Mouse (Mus musculus): ENCODE measurements around the gene Nrap. TPM values are rescaled to one million over a fixed set of nuclear protein-coding genes. Genes with fewer than 3 reads are reported as not detected.
A peak's percentile ranks its signal among the peaks of the same experiment; 100 is the strongest.
"Not testable (repeated sequence)": the region's sequence is repeated elsewhere in the genome, so short reads cannot be mapped to it uniquely, and the experiment has no call there.

Gene Nrap
- polyA plus RNA-seq, 1 experiment from 2014 or later: 1.1 TPM

GRCm38 (mm10) chr19:56423370-56423769 lies 33.5 kb upstream of the Nrap start:
- Histone ChIP-seq H3K27ac (ENCODE audit: low read length) (no peak overlapping the region), H3K9ac (ENCODE audit: low read length) (no peak overlapping the region), H3K27me3 (ENCODE audit: control insufficient read depth, insufficient read depth, low read depth, low read length) (no peaks in the 10 kb centered on the region), H3K9me3 (ENCODE audit: control insufficient read depth, low read length) (no peaks in the 10 kb centered on the region), H3K4me3 (ENCODE audit: low read length) (no peak overlapping the region), H3K36me3 (ENCODE audit: control insufficient read depth, insufficient read depth, low read length) (no peaks in the 10 kb centered on the region), H3K4me1 (replicated peaks; ENCODE audit: control insufficient read depth, insufficient read depth, low read length) (peaks cover 10% of the 10 kb centered on the region; the same call in 1 of the 2 replicates), H3K4me2 (ENCODE audit: low read depth, low read length) (no peak overlapping the region)
- 62% methylated on average over 12 of the region's 12 CpGs for WGBS
- no peak; the same call in 1 of the 2 replicates for ATAC-seq (ENCODE audit: low read depth)

- peak; percentile 62 for ATAC-seq (ENCODE audit: low read depth)
Measured at GRCm38 (mm10) chr19:56422476-56423338, 32.9 kb upstream of the Nrap start.

GRCm38 (mm10) chr19:56420345-56420744 lies 30.5 kb upstream of the Nrap start:
- no peak for ATAC-seq (ENCODE audit: low read depth)
- Histone ChIP-seq H3K9ac (ENCODE audit: low read length) (no peak overlapping the region), H3K4me1 (replicated peaks; ENCODE audit: control insufficient read depth, insufficient read depth, low read length) (peaks cover 6% of the 10 kb centered on the region; the same call in 1 of the 2 replicates), H3K36me3 (ENCODE audit: control insufficient read depth, insufficient read depth, low read length) (no peaks in the 10 kb centered on the region), H3K4me3 (ENCODE audit: low read length) (no peak overlapping the region), H3K27ac (ENCODE audit: low read length) (no peak overlapping the region), H3K27me3 (ENCODE audit: control insufficient read depth, insufficient read depth, low read depth, low read length) (no peaks in the 10 kb centered on the region), H3K9me3 (ENCODE audit: control insufficient read depth, low read length) (no peaks in the 10 kb centered on the region), H3K4me2 (ENCODE audit: low read depth, low read length) (no peak overlapping the region)
- 81% methylated on average over 3 of the region's 3 CpGs for WGBS

More at GRCm38 (mm10) chr19:56422476-56423338, 32.9 kb upstream of the Nrap start:
- no peak overlapping the region for H3K4me3 ChIP-seq (ENCODE audit: low read length)
- peaks cover 10% of the 10 kb centered on the region; the same call in 1 of the 2 replicates for H3K4me1 ChIP-seq (replicated peaks; ENCODE audit: control insufficient read depth, insufficient read depth, low read length)
- no peak overlapping the region for H3K27ac ChIP-seq (ENCODE audit: low read length)
- WGBS: 35% methylated on average over 14 of the region's 14 CpGs
- H3K27me3 ChIP-seq (ENCODE audit: control insufficient read depth, insufficient read depth, low read depth, low read length): no peaks in the 10 kb centered on the region
- H3K9ac ChIP-seq (ENCODE audit: low read length): no peak overlapping the region
- no peaks in the 10 kb centered on the region for H3K9me3 ChIP-seq (ENCODE audit: control insufficient read depth, low read length)
- H3K4me2 ChIP-seq (ENCODE audit: low read depth, low read length): no peak overlapping the region
- no peaks in the 10 kb centered on the region for H3K36me3 ChIP-seq (ENCODE audit: control insufficient read depth, insufficient read depth, low read length)

GRCm38 (mm10) chr19:56419452-56419851 lies 29.6 kb upstream of the Nrap start:
- Histone ChIP-seq H3K27me3 (ENCODE audit: control insufficient read depth, insufficient read depth, low read depth, low read length) (no peaks in the 10 kb centered on the region), H3K36me3 (ENCODE audit: control insufficient read depth, insufficient read depth, low read length) (no peaks in the 10 kb centered on the region), H3K27ac (ENCODE audit: low read length) (no peak overlapping the region), H3K9me3 (ENCODE audit: control insufficient read depth, low read length) (no peaks in the 10 kb centered on the region), H3K4me1 (replicated peaks; ENCODE audit: control insufficient read depth, insufficient read depth, low read length) (peaks cover 2% of the 10 kb centered on the region; the same call in 1 of the 2 replicates), H3K9ac (ENCODE audit: low read length) (no peak overlapping the region), H3K4me3 (ENCODE audit: low read length) (no peak overlapping the region), H3K4me2 (ENCODE audit: low read depth, low read length) (no peak overlapping the region)
- WGBS: 60% methylated on average over 9 of the region's 9 CpGs
- no peak for ATAC-seq (ENCODE audit: low read depth)

- Histone ChIP-seq H3K4me1 (replicated peaks; ENCODE audit: control insufficient read depth, insufficient read depth, low read length) (peaks cover 2% of the 10 kb centered on the region; the same call in 1 of the 2 replicates), H3K27ac (ENCODE audit: low read length) (no peak overlapping the region), H3K27me3 (ENCODE audit: control insufficient read depth, insufficient read depth, low read depth, low read length) (no peaks in the 10 kb centered on the region), H3K9me3 (ENCODE audit: control insufficient read depth, low read length) (no peaks in the 10 kb centered on the region), H3K4me3 (ENCODE audit: low read length) (no peak overlapping the region), H3K36me3 (ENCODE audit: control insufficient read depth, insufficient read depth, low read length) (no peaks in the 10 kb centered on the region), H3K4me2 (ENCODE audit: low read depth, low read length) (no peak overlapping the region), H3K9ac (ENCODE audit: low read length) (no peak overlapping the region)
- WGBS: 77% methylated on average over 4 of the region's 4 CpGs
- no peak for ATAC-seq (ENCODE audit: low read depth)
Measured at GRCm38 (mm10) chr19:56418404-56418803, 28.6 kb upstream of the Nrap start.

GRCm38 (mm10) chr19:56409884-56410283 lies 20.0 kb upstream of the Nrap start:
- H3K36me3 ChIP-seq (ENCODE audit: control insufficient read depth, insufficient read depth, low read length): peaks cover 28% of the 10 kb centered on the region
- H3K27me3 ChIP-seq (ENCODE audit: control insufficient read depth, insufficient read depth, low read depth, low read length); ATAC-seq (ENCODE audit: low read depth); H3K9ac ChIP-seq (ENCODE audit: low read length); H3K4me2 ChIP-seq (ENCODE audit: low read depth, low read length); H3K9me3 ChIP-seq (ENCODE audit: control insufficient read depth, low read length); H3K4me3 ChIP-seq (ENCODE audit: low read length); H3K4me1 ChIP-seq (replicated peaks; ENCODE audit: control insufficient read depth, insufficient read depth, low read length); H3K27ac ChIP-seq (ENCODE audit: low read length): not testable (repeated sequence)
- 94% methylated on average over 4 of the region's 4 CpGs for WGBS

GRCm38 (mm10) chr19:56406581-56406980 lies 16.7 kb upstream of the Nrap start:
- Histone ChIP-seq H3K27ac (ENCODE audit: low read length) (no peak overlapping the region), H3K36me3 (ENCODE audit: control insufficient read depth, insufficient read depth, low read length) (peaks cover 28% of the 10 kb centered on the region)

GRCm38 (mm10) chr19:56405824-56406223 lies 16.0 kb upstream of the Nrap start:
- no peaks in the 10 kb centered on the region for H3K27me3 ChIP-seq (ENCODE audit: control insufficient read depth, insufficient read depth, low read depth, low read length)
- H3K4me2 ChIP-seq (ENCODE audit: low read depth, low read length): no peak overlapping the region
- peaks cover 28% of the 10 kb centered on the region for H3K36me3 ChIP-seq (ENCODE audit: control insufficient read depth, insufficient read depth, low read length)
- no peak overlapping the region for H3K9ac ChIP-seq (ENCODE audit: low read length)
- 96% methylated on average over 4 of the region's 4 CpGs for WGBS
- no peak overlapping the region for H3K4me3 ChIP-seq (ENCODE audit: low read length)
- H3K4me1 ChIP-seq (replicated peaks; ENCODE audit: control insufficient read depth, insufficient read depth, low read length): no peaks in the 10 kb centered on the region
- H3K27ac ChIP-seq (ENCODE audit: low read length): no peak overlapping the region
- no peaks in the 10 kb centered on the region for H3K9me3 ChIP-seq (ENCODE audit: control insufficient read depth, low read length)
- ATAC-seq (ENCODE audit: low read depth): no peak

More at GRCm38 (mm10) chr19:56406581-56406980, 16.7 kb upstream of the Nrap start:
- Histone ChIP-seq H3K4me3 (ENCODE audit: low read length) (no peak overlapping the region), H3K4me2 (ENCODE audit: low read depth, low read length) (no peak overlapping the region), H3K4me1 (replicated peaks; ENCODE audit: control insufficient read depth, insufficient read depth, low read length) (no peaks in the 10 kb centered on the region), H3K27me3 (ENCODE audit: control insufficient read depth, insufficient read depth, low read depth, low read length) (no peaks in the 10 kb centered on the region), H3K9me3 (ENCODE audit: control insufficient read depth, low read length) (no peaks in the 10 kb centered on the region), H3K9ac (ENCODE audit: low read length) (no peak overlapping the region)
- no peak for ATAC-seq (ENCODE audit: low read depth)
- WGBS: 89% methylated on average over 7 of the region's 7 CpGs

GRCm38 (mm10) chr19:56401864-56402263 lies 12.0 kb upstream of the Nrap start:
- no peak overlapping the region for H3K4me2 ChIP-seq (ENCODE audit: low read depth, low read length)
- H3K9ac ChIP-seq (ENCODE audit: low read length): no peak overlapping the region
- H3K4me1 ChIP-seq (replicated peaks; ENCODE audit: control insufficient read depth, insufficient read depth, low read length): peaks cover 13% of the 10 kb centered on the region; the same call in 1 of the 2 replicates
- no peak overlapping the region for H3K27ac ChIP-seq (ENCODE audit: low read length)
- no peaks in the 10 kb centered on the region for H3K27me3 ChIP-seq (ENCODE audit: control insufficient read depth, insufficient read depth, low read depth, low read length)
- ATAC-seq (ENCODE audit: low read depth): no peak
- peaks cover 7% of the 10 kb centered on the region; the same call in 1 of the 2 replicates for H3K36me3 ChIP-seq (ENCODE audit: control insufficient read depth, insufficient read depth, low read length)
- H3K4me3 ChIP-seq (ENCODE audit: low read length): no peak overlapping the region
- WGBS: 72% methylated on average over 6 of the region's 6 CpGs
- no peaks in the 10 kb centered on the region; the same call in 1 of the 2 replicates for H3K9me3 ChIP-seq (ENCODE audit: control insufficient read depth, low read length)
